Mouse (Mus musculus): ENCODE results near the gene Sult2a2. TPM values are rescaled to one million over a fixed set of nuclear protein-coding genes. Genes with fewer than 3 reads are reported as not detected.
"Not testable (repeated sequence)": the region's sequence is repeated elsewhere in the genome, so short reads cannot be mapped to it uniquely, and the experiment has no call there.

Sult2a2 gene
- polyA plus RNA-seq (2014; fragmentation: Nextera tagmentation; extraction: Ambion mirVana): not detected in 2 replicates

GRCm38 (mm10) chr7:13733205-13733604 lies at the start of gene Sult2a2:
Gene Sult2a2, plus strand, starts transcription at chr7:13733505.
- whole genome bisulfite sequencing: 95% methylated on average over 1 of the region's 2 CpGs
- not testable (repeated sequence) for ATAC-seq (ENCODE audit: low FRiP score)

GRCm38 (mm10) chr7:13813913-13814312 lies 80.6 kb downstream of the Sult2a2 start:
- 79% methylated on average over 1 of the region's 1 CpGs for WGBS

More at GRCm38 (mm10) chr7:13733205-13733604, at the start of gene Sult2a2:
- not testable (repeated sequence) for H3K27me3 ChIP-seq (ENCODE audit: control insufficient read depth, insufficient read depth, low read length); DNase-seq (ENCODE audit: low spot score, missing footprints); H3K4me1 ChIP-seq (ENCODE audit: control insufficient read depth, insufficient read depth, low read length); H3K4me2 ChIP-seq; H3K9me3 ChIP-seq (ENCODE audit: control insufficient read depth, low read length); H3K36me3 ChIP-seq (ENCODE audit: control insufficient read depth, insufficient read depth, low read length); H3K9ac ChIP-seq (ENCODE audit: low read length); H3K4me3 ChIP-seq (ENCODE audit: low read depth, low read length); H3K27ac ChIP-seq (ENCODE audit: low read depth, low read length)

More at GRCm38 (mm10) chr7:13813913-13814312, 80.6 kb downstream of the Sult2a2 start:
- DNase-seq (ENCODE audit: low spot score, missing footprints) (no peak), ATAC-seq (ENCODE audit: low FRiP score) (no peak)
- Histone ChIP-seq H3K4me2 (no peak overlapping the region), H3K27me3 (ENCODE audit: control insufficient read depth, insufficient read depth, low read length) (no peaks in the 10 kb centered on the region), H3K27ac (ENCODE audit: low read depth, low read length) (no peak overlapping the region), H3K9ac (ENCODE audit: low read length) (no peak overlapping the region), H3K36me3 (ENCODE audit: control insufficient read depth, insufficient read depth, low read length) (no peaks in the 10 kb centered on the region), H3K4me1 (ENCODE audit: control insufficient read depth, insufficient read depth, low read length) (no peaks in the 10 kb centered on the region), H3K9me3 (ENCODE audit: control insufficient read depth, low read length) (peaks cover 14% of the 10 kb centered on the region; the same call in 1 of the 2 replicates), H3K4me3 (ENCODE audit: low read depth, low read length) (no peak overlapping the region)

Other genes with a start within 250 kb of the Sult2a2 start
- not detected in 2 replicates for gene Bsph2, start 162.4 kb upstream of the Sult2a2 start, polyA plus RNA-seq (2014; fragmentation: Nextera tagmentation; extraction: Ambion mirVana)
- not detected in 2 replicates for gene Sult2a5, start 109.5 kb upstream of the Sult2a2 start, polyA plus RNA-seq (2014; fragmentation: Nextera tagmentation; extraction: Ambion mirVana)
- gene Sult2a1, start 103.9 kb downstream of the Sult2a2 start, polyA plus RNA-seq (2014; fragmentation: Nextera tagmentation; extraction: Ambion mirVana): not detected in 2 replicates

Data from midbrain, embryonic 11.5 days (tissue).